Mouse (Mus musculus) hindbrain, postnatal 0 days (tissue): ENCODE measurements around the gene Zmat5. TPM values are rescaled to one million over a fixed set of nuclear protein-coding genes. Genes with fewer than 3 reads are reported as not detected.

Experiments
- ATAC-seq: fragments of 200-750 bp; cut with Nextera tagmentation; 2 replicates; pipeline ENCODE4 v1.8.0; 2017; ENCODE audit warnings: mild to moderate bottlenecking, moderate TSS enrichment, moderate library complexity
- DNase-seq: peaks from one replicate; pipeline ENCODE4 v3.0.0-alpha.2; 2015; ENCODE audit warnings: low spot score
- H3K27ac ChIP-seq: fragments of 300-500 bp; sonication (generic); 2 replicates; pipeline ENCODE4 v1.5.1; 2014; ENCODE audit warnings: mild to moderate bottlenecking
- H3K27me3 ChIP-seq: fragments of 300-500 bp; sonication (generic); 2 replicates; pipeline ENCODE4 v1.6.1; 2014; ENCODE audit warnings: low read length, mixed read lengths; ENCODE audit not compliant: insufficient read depth
- H3K36me3 ChIP-seq: fragments of 300-500 bp; sonication (generic); 2 replicates; pipeline ENCODE4 v1.6.1; 2014; ENCODE audit warnings: low read length, mixed read lengths; ENCODE audit not compliant: insufficient read depth
- H3K4me1 ChIP-seq: fragments of 300-500 bp; sonication (generic); 2 replicates; pipeline ENCODE4 v1.6.1; 2014; ENCODE audit warnings: antibody characterized with exemption, low read length, mixed read lengths; ENCODE audit not compliant: insufficient read depth
- H3K4me2 ChIP-seq: fragments of 300-500 bp; sonication (generic); 2 replicates; pipeline ENCODE4 v1.6.1; 2014; ENCODE audit warnings: low read depth, mild to moderate bottlenecking, low read length, moderate library complexity, mixed read lengths
- H3K4me3 ChIP-seq: fragments of 300-500 bp; sonication (generic); 2 replicates; pipeline ENCODE4 v1.5.1; 2014; ENCODE audit warnings: low read length
- H3K9ac ChIP-seq: fragments of 300-500 bp; sonication (generic); replicated peaks from 2 replicates; pipeline ENCODE4 v1.6.1; 2014; ENCODE audit warnings: mild to moderate bottlenecking, low read length, moderate library complexity, mixed read lengths
- H3K9me3 ChIP-seq: fragments of 300-500 bp; sonication (generic); 2 replicates; pipeline ENCODE4 v1.6.1; 2016; ENCODE audit warnings: low read length, mixed read lengths
- CTCF ChIP-seq: IDR thresholded peaks from 2 replicates; pipeline ENCODE4 v1.5.1; 2016; ENCODE audit warnings: antibody characterized with exemption, control low read depth, low read depth
- WGBS: fragments of 180-500 bp; shearing (Covaris S2); extraction: QIAGEN DNeasy Blood & Tissue Kit; methylation state at CpG from one replicate; pipeline ENCODE4 v1.1.7; 2014; 5-methylcytosine and 5-hydroxymethylcytosine counted together
- polyA plus RNA-seq: library from polyadenylated mRNA; unstranded; fragments of >200 nt; fragmentation: Nextera tagmentation; extraction: Ambion mirVana; gene quantifications from 2 replicates; pipeline ENCODE4 v1.2.1, GENCODE M21; 2015
- total RNA-seq: library from RNA; depleted of rRNA; stranded (reverse); fragments of >200 nt; gene quantifications from 2 replicates; pipeline ENCODE4 v1.2.3, GENCODE M21; 2014

The Zmat5 gene
- total and polyA plus RNA-seq, 2 experiments from 2014 or later = 22.7 to 56.5 TPM

DNA sequence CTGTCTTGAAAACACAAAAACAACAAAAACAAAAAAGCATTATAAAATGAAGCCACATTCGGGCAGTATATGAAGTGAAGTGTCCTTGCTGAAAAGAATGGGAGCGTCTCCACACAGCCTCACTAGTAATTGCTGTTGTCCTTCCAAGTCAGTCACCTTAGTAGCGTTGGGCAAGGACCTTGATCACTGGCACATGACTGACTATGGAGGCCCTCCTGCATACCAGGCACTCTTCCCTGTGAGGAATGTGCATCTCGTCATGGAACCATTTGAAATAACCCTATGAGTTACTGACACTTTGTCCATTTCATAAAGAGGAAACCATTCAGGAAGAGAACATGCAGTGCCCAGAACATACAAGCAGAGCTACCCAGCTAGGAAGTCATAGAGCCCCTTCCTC is 32.7 kb upstream of the Zmat5 start:
- H3K4me1 ChIP-seq = no peaks in the 10 kb centered on the region
- 88% methylated on average over 4 of the region's 4 CpGs for WGBS
- H3K9ac ChIP-seq = no peak overlapping the region
- ATAC-seq (no peak), DNase-seq (no peak)
- no peaks in the 10 kb centered on the region for H3K27me3 ChIP-seq
- peaks cover 24% of the 10 kb centered on the region; the same call in 1 of the 2 replicates for H3K36me3 ChIP-seq
- no peak overlapping the region for H3K4me2 ChIP-seq
- TF ChIP-seq CTCF = no peak
- no peak overlapping the region for H3K27ac ChIP-seq
- H3K4me3 ChIP-seq = no peak overlapping the region
- no peaks in the 10 kb centered on the region for H3K9me3 ChIP-seq

DNA sequence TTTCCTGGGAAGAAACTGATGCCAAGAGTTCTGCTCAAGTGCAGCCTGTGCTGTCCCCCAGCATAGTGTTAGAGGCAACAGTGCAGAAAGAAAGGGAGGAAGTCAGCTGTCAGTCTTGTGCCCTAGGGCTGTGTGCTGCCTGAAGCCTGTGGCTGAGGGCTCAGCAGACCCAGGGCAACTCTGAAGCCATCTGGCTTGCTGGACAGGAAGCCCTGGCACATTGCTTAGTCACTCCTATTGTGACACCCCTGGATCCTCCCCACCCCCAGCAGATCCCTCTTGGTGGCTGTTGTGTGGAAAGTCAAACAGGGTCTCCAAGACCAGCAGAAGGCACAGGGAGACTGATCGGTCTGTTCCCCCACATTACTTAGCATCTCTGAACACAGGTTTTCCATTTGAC is 29.9 kb upstream of the Zmat5 start:
- Histone ChIP-seq H3K4me2 (no peak overlapping the region), H3K27ac (no peak overlapping the region), H3K4me3 (no peak overlapping the region), H3K27me3 (no peaks in the 10 kb centered on the region), H3K9me3 (no peaks in the 10 kb centered on the region), H3K4me1 (no peaks in the 10 kb centered on the region; the same call in 1 of the 2 replicates), H3K36me3 (peaks cover 24% of the 10 kb centered on the region; the same call in 1 of the 2 replicates), H3K9ac (no peak overlapping the region)
- TF ChIP-seq CTCF = no peak
- 81% methylated on average over 1 of the region's 1 CpGs for WGBS
- ATAC-seq (no peak; the same call in 1 of the 2 replicates), DNase-seq (no peak)

DNA sequence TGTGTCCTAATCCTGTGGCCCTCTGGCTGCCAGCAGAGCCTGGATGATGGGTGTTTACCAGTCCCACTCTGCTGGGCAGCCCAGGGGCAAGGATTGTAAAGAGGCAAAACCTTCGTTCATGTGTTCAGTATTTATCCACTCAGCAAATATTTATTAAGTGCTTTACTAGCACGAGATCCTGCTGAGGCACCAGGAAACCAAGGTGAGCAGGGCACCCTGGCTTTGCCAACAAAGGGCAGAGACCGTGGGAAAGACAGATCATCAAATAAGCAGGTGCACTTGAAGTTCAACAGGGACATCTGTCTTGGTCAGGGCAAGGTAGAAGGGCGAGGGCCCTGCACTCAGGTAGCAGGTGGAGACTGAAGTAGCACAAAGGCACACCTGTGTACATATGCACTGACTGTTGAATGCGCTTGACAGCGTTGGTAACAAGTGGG is 29.3 kb upstream of the Zmat5 start:
- H3K4me1 ChIP-seq = no peaks in the 10 kb centered on the region; the same call in 1 of the 2 replicates
- no peaks in the 10 kb centered on the region for H3K27me3 ChIP-seq
- peaks cover 22% of the 10 kb centered on the region; the same call in 1 of the 2 replicates for H3K36me3 ChIP-seq
- H3K4me3 ChIP-seq = no peak overlapping the region
- H3K9ac ChIP-seq = no peak overlapping the region
- DNase-seq (no peak), ATAC-seq (no peak)
- 88% methylated on average over 6 of the region's 6 CpGs for WGBS
- TF ChIP-seq CTCF = no peak
- no peak overlapping the region for H3K27ac ChIP-seq
- no peak overlapping the region for H3K4me2 ChIP-seq
- H3K9me3 ChIP-seq = no peaks in the 10 kb centered on the region

- Histone ChIP-seq H3K27me3 (no peaks in the 10 kb centered on the region), H3K4me3 (no peak overlapping the region), H3K27ac (no peak overlapping the region), H3K36me3 (peaks cover 18% of the 10 kb centered on the region; the same call in 1 of the 2 replicates), H3K4me2 (no peak overlapping the region), H3K4me1 (no peaks in the 10 kb centered on the region; the same call in 1 of the 2 replicates), H3K9ac (no peak overlapping the region), H3K9me3 (no peaks in the 10 kb centered on the region)
- no peak for TF ChIP-seq CTCF
- DNase-seq (no peak), ATAC-seq (no peak)
- 93% methylated on average over 6 of the region's 6 CpGs for WGBS
Measured at GRCm38 (mm10) chr11:4675693-4676092, 28.8 kb upstream of the Zmat5 start.

DNA sequence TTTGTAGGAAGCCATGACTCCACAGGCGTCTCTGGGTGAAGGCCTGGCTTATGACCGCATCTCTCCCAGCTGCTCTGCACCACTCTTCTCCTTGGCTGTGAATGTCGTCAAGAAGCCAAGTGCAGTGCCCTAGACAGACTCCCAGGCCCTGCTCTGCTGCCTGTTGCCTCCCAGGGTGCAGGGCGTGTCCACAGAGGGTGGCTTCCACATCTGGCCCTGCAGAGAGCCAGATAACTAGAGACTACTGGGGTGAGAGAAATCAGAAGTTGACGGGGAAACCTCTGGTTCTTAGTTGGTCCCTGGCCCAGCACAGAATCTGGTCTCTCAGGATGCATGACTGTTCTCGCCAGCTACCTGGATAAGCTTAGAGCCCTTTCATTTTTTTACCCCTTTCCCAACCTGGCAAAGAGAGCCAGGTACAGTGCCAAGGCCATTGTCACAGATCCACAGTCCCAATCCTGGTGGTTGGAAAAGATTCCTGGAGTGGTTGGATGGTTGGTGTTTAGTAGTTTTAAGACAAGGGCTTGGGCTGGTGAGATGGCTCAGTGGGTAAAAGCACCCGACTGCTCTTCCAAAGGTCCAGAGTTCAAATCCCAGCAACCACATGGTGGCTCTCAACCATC is 27.1 kb upstream of the Zmat5 start:
- Histone ChIP-seq H3K9me3 (no peaks in the 10 kb centered on the region), H3K4me3 (no peak overlapping the region), H3K27ac (no peak overlapping the region), H3K4me2 (no peak overlapping the region), H3K4me1 (no peaks in the 10 kb centered on the region; the same call in 1 of the 2 replicates), H3K36me3 (peaks cover 19% of the 10 kb centered on the region; the same call in 1 of the 2 replicates), H3K27me3 (no peaks in the 10 kb centered on the region), H3K9ac (no peak overlapping the region)
- no peak for DNase-seq
- 87% methylated on average over 7 of the region's 7 CpGs for WGBS
- TF ChIP-seq CTCF = no peak
- no peak for ATAC-seq

DNA sequence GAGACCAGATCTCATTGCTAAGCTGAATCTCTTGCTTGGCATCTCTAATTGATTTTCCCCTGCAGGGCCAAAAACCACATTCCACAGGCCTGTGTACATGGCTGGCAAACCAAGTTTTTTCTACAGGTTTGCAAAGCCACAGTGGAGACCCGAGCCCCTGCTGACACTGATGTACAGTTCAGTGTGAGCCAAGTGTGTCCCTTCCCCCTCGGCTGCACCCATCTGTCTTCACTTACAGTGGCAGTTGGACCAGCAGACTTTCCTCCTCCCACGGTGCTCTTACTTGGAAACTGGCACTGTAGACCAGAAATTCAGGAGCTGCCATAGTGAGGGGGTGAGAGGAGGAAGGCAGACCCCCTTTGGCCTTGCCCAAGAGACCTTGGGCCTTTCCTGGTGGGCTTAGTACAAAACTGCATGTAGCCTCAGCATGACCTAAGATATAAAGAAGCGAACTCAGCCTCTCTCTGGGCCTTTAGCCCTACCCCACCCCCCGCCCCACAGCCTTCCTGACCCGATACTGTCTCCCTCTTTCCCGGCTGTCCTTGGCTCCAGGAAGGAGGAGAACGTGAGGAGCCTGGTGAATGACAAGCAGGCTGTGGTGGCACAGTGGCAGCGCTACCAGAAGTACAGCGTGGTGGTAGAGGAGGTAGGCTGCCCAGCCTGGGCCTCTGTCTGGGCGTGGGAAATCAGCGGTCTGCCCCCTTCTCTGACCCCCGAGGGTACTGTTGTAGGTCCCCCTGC is 25.6 kb upstream of the Zmat5 start:
- no peak overlapping the region for H3K4me3 ChIP-seq
- no peak overlapping the region for H3K9ac ChIP-seq
- H3K27me3 ChIP-seq = no peaks in the 10 kb centered on the region
- WGBS = 59% methylated on average over 13 of the region's 13 CpGs
- H3K9me3 ChIP-seq = no peaks in the 10 kb centered on the region
- no peak for TF ChIP-seq CTCF
- DNase-seq (peak; percentile 66), ATAC-seq (peak; percentile 46)
- H3K36me3 ChIP-seq = peaks cover 18% of the 10 kb centered on the region
- no peak overlapping the region for H3K4me2 ChIP-seq
- no peaks in the 10 kb centered on the region; the same call in 1 of the 2 replicates for H3K4me1 ChIP-seq
- no peak overlapping the region for H3K27ac ChIP-seq
